Mouse (Mus musculus): ENCODE measurements at regions not wholly inside any gene's neighbourhood (a gene's known extent, or its start where the extent isn't known, plus 50 kb on each side); places are given as distances from the start of the nearest gene placed in this dataset.

DNA sequence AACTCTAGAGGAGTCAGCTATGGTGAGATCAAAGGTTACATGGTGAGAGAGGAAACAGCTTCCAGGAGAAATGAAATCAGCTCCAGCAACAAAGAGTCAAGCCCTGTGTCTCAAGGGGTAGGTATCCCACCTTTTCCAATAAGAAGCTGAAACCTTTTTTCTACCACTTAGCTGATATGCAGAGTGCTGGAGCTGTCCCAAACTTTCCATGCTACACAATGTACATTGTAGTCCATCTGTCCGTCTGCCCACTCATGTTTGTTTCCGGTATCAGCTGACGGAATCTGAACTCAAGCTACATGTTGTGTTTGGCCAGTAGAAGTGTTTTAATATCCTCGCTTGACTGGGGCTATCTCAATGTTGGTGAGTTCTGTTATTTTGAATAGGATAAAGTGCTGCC is 83.6 kb upstream of the Ngf start:
- Histone ChIP-seq H3K4me3 (ENCODE audit: insufficient read depth in 1 of 2, low read depth in 1 of 2, low read length in 2 of 2, poor library complexity in 1 of 2, severe bottlenecking in 1 of 2) (no peak overlapping the region), H3K4me1 (ENCODE audit: control insufficient read depth in 2 of 2, insufficient read depth in 2 of 2, low read length in 2 of 2, poor library complexity in 1 of 2) (no peaks in the 10 kb centered on the region), H3K9me3 (ENCODE audit: control insufficient read depth, insufficient read depth, low read depth, low read length) (no peaks in the 10 kb centered on the region), H3K36me3 (ENCODE audit: control insufficient read depth, insufficient read depth, low read length, poor library complexity, severe bottlenecking) (no peaks in the 10 kb centered on the region), H3K9ac (ENCODE audit: insufficient read depth, low read depth, low read length, poor library complexity, severe bottlenecking) (no peak overlapping the region), H3K27ac (ENCODE audit: insufficient read depth, low read depth, low read length, poor library complexity, severe bottlenecking) (no peak overlapping the region)
- no peak for DNase-seq (ENCODE audit: low read depth, low spot score)
- TF ChIP-seq HCFC1 (IDR thresholded peaks at IDR 0.05; ENCODE audit: borderline replicate concordance, insufficient read depth, low read length) (no peak), ZNF384 (IDR thresholded peaks at IDR 0.05; ENCODE audit: low read depth, low read length) (no peak), MAFK (IDR thresholded peaks at IDR 0.05; ENCODE audit: insufficient read depth, low read depth, low read length) (no peak), ZC3H11A (IDR thresholded peaks at IDR 0.05; ENCODE audit: borderline replicate concordance, low read depth, low read length) (no peak), CHD2 (IDR thresholded peaks at IDR 0.05; ENCODE audit: low read depth, low read length) (no peak)
- in situ Hi-C loops (cut with MboI; ENCODE audit: low sequenced_read_pairs in 2 of 2, unreplicated experiment in 2 of 2), result no loop called here

DNA sequence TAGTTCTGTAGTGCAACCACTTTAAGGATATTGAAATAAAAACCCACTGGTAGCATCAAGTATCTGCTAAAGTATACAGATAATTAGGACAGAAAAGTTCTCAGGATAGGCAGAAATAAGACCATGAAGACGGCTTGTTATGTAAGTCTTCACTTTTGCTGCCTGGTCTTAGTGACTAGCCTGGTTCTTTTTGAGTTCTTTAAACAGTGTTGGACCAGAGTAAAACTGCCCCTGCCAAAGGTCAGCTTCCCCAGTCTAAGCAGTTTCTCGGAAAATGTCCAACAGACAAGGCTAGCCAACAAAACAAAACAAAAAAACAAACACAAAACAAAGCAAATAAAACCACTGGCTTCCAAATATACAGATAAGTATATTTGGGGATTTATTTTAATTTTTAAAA is 85.1 kb upstream of the Ngf start:
- DNase-seq (ENCODE audit: low read depth, low spot score), result no peak
- no peak overlapping the region for H3K9ac ChIP-seq (ENCODE audit: insufficient read depth, low read depth, low read length, poor library complexity, severe bottlenecking)
- no peaks in the 10 kb centered on the region for H3K4me1 ChIP-seq (ENCODE audit: control insufficient read depth in 2 of 2, insufficient read depth in 2 of 2, low read length in 2 of 2, poor library complexity in 1 of 2)
- no peak overlapping the region for H3K4me3 ChIP-seq (ENCODE audit: insufficient read depth in 1 of 2, low read depth in 1 of 2, low read length in 2 of 2, poor library complexity in 1 of 2, severe bottlenecking in 1 of 2)
- no peak overlapping the region for H3K27ac ChIP-seq (ENCODE audit: insufficient read depth, low read depth, low read length, poor library complexity, severe bottlenecking)
- TF ChIP-seq ZNF384 (IDR thresholded peaks at IDR 0.05; ENCODE audit: low read depth, low read length) (no peak), CHD2 (IDR thresholded peaks at IDR 0.05; ENCODE audit: low read depth, low read length) (no peak), ZC3H11A (IDR thresholded peaks at IDR 0.05; ENCODE audit: borderline replicate concordance, low read depth, low read length) (no peak), HCFC1 (IDR thresholded peaks at IDR 0.05; ENCODE audit: borderline replicate concordance, insufficient read depth, low read length) (no peak), MAFK (IDR thresholded peaks at IDR 0.05; ENCODE audit: insufficient read depth, low read depth, low read length) (no peak)
- in situ Hi-C loops (cut with MboI; ENCODE audit: low sequenced_read_pairs in 2 of 2, unreplicated experiment in 2 of 2), result no loop called here
- no peaks in the 10 kb centered on the region for H3K36me3 ChIP-seq (ENCODE audit: control insufficient read depth, insufficient read depth, low read length, poor library complexity, severe bottlenecking)
- no peaks in the 10 kb centered on the region for H3K9me3 ChIP-seq (ENCODE audit: control insufficient read depth, insufficient read depth, low read depth, low read length)

DNA sequence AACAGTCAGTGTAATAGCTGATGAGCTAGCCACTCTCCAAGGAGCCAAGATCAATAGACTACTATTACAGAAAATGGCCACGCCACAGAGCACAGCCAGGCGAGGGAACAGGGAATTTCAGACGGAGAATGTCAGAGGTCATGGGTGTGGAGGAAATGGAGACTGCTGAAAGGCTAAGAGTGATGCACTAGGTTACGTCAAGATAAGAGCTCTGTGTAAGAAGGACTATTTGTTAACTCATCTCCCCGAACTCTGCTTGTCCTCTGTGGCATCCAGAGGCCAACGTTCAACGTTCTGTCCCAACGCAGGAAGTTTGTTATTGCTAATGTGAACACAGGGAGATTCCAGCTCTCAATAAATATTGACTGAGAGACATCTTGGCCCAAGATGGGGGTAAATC is 86.0 kb upstream of the Ngf start:
- Histone ChIP-seq H3K4me1 (ENCODE audit: control insufficient read depth in 2 of 2, insufficient read depth in 2 of 2, low read length in 2 of 2, poor library complexity in 1 of 2) (no peaks in the 10 kb centered on the region), H3K9ac (ENCODE audit: insufficient read depth, low read depth, low read length, poor library complexity, severe bottlenecking) (no peak overlapping the region), H3K36me3 (ENCODE audit: control insufficient read depth, insufficient read depth, low read length, poor library complexity, severe bottlenecking) (no peaks in the 10 kb centered on the region), H3K9me3 (ENCODE audit: control insufficient read depth, insufficient read depth, low read depth, low read length) (no peaks in the 10 kb centered on the region), H3K4me3 (ENCODE audit: insufficient read depth in 1 of 2, low read depth in 1 of 2, low read length in 2 of 2, poor library complexity in 1 of 2, severe bottlenecking in 1 of 2) (no peak overlapping the region), H3K27ac (ENCODE audit: insufficient read depth, low read depth, low read length, poor library complexity, severe bottlenecking) (no peak overlapping the region)
- no peak for TF ChIP-seq ZNF384 (IDR thresholded peaks at IDR 0.05; ENCODE audit: low read depth, low read length)
- TF ChIP-seq HCFC1 (IDR thresholded peaks at IDR 0.05; ENCODE audit: borderline replicate concordance, insufficient read depth, low read length), result no peak
- no peak for TF ChIP-seq CHD2 (IDR thresholded peaks at IDR 0.05; ENCODE audit: low read depth, low read length)
- no peak for TF ChIP-seq MAFK (IDR thresholded peaks at IDR 0.05; ENCODE audit: insufficient read depth, low read depth, low read length)
- TF ChIP-seq ZC3H11A (IDR thresholded peaks at IDR 0.05; ENCODE audit: borderline replicate concordance, low read depth, low read length), result no peak
- in situ Hi-C loops (cut with MboI; ENCODE audit: low sequenced_read_pairs in 2 of 2, unreplicated experiment in 2 of 2), result no loop called here
- no peak for DNase-seq (ENCODE audit: low read depth, low spot score)

DNA sequence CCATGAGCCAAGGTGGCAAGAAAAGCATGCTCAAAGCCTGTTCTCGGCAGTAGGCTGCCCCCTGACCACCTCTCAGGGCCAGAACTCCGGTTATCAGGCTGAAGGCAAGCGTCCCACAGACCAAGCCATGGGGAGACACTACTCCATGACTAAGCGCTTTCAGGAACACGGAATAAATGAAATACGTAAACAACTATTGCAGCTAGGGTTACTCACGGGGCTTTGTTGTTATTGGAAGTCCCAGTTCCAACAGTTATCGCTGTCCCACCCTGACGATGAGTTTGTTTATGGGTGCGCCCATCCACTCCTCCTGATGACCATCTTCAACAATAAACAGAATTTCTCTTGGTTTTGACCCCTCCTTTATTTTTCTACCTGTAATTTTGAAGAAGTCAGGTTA is 88.0 kb upstream of the Ngf start:
- TF ChIP-seq HCFC1 (IDR thresholded peaks at IDR 0.05; ENCODE audit: borderline replicate concordance, insufficient read depth, low read length) (no peak), CHD2 (IDR thresholded peaks at IDR 0.05; ENCODE audit: low read depth, low read length) (no peak), ZC3H11A (IDR thresholded peaks at IDR 0.05; ENCODE audit: borderline replicate concordance, low read depth, low read length) (no peak), MAFK (IDR thresholded peaks at IDR 0.05; ENCODE audit: insufficient read depth, low read depth, low read length) (no peak), ZNF384 (IDR thresholded peaks at IDR 0.05; ENCODE audit: low read depth, low read length) (no peak)

More for the DNA sequence above, 88.0 kb upstream of the Ngf start:
- H3K27ac ChIP-seq (ENCODE audit: insufficient read depth, low read depth, low read length, poor library complexity, severe bottlenecking), result no peak overlapping the region
- in situ Hi-C loops (cut with MboI; ENCODE audit: low sequenced_read_pairs in 2 of 2, unreplicated experiment in 2 of 2), result no loop called here
- no peak overlapping the region for H3K4me3 ChIP-seq (ENCODE audit: insufficient read depth in 1 of 2, low read depth in 1 of 2, low read length in 2 of 2, poor library complexity in 1 of 2, severe bottlenecking in 1 of 2)
- DNase-seq (ENCODE audit: low read depth, low spot score), result no peak
- H3K36me3 ChIP-seq (ENCODE audit: control insufficient read depth, insufficient read depth, low read length, poor library complexity, severe bottlenecking), result no peaks in the 10 kb centered on the region
- no peaks in the 10 kb centered on the region for H3K4me1 ChIP-seq (ENCODE audit: control insufficient read depth in 2 of 2, insufficient read depth in 2 of 2, low read length in 2 of 2, poor library complexity in 1 of 2)
- H3K9me3 ChIP-seq (ENCODE audit: control insufficient read depth, insufficient read depth, low read depth, low read length), result no peaks in the 10 kb centered on the region
- no peak overlapping the region for H3K9ac ChIP-seq (ENCODE audit: insufficient read depth, low read depth, low read length, poor library complexity, severe bottlenecking)

All from ES-E14 (cell line).